Mouse (Mus musculus) stomach, postnatal 0 days (tissue): ENCODE results near the gene Sema4b.

Source experiments
- CTCF ChIP-seq: IDR thresholded peaks from 2 replicates; pipeline ENCODE4 v1.5.1; 2016; ENCODE audit warnings: antibody characterized with exemption, low read depth, mild to moderate bottlenecking, moderate library complexity
- EP300 ChIP-seq: optimal IDR thresholded peaks from 2 replicates; pipeline ENCODE3; 2016; ENCODE audit warnings: antibody characterized with exemption

DNA sequence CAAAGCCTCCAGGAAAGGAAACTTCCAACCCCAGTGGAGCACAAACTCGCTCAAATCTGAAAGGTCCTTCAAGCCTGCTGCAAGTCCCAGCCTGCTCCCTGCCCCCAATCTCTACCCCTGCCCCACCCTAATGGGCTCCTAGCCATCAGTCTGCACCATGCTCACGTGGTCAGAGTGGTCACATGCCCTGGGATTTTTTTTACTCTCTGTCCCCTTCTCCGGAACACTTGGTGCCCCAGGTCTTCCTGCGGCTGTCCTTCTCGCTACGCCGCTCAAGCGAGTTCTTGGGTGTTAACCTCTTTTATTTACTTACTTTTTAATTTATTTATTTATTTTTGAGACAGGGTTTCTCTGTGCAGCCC is 25.7 kb upstream of the Sema4b start:
- no peak for TF ChIP-seq CTCF
- no peak for TF ChIP-seq EP300
